Mouse (Mus musculus) heart, postnatal 4 days (tissue): ENCODE data around the gene Cacna1a. TPM values are rescaled to one million over a fixed set of nuclear protein-coding genes. Genes with fewer than 3 reads are reported as not detected.
"Not testable (repeated sequence)": the region's sequence is repeated elsewhere in the genome, so short reads cannot be mapped to it uniquely, and the experiment has no call there.

Source experiments
- DNase-seq: peaks from one replicate; pipeline ENCODE4 v3.0.0; 2021
- total RNA-seq, 2 experiments: library from RNA; stranded (reverse); gene quantifications; 2 replicates each; pipeline ENCODE4 v1.2.3; 2021

The Cacna1a gene
- total RNA-seq, 2 experiments from 2014 or later, result 6.6 to 8.0 TPM

GRCm38 (mm10) chr8:84474456-84474855, 86.2 kb downstream of the Cacna1a start:
- DNase-seq, result no peak

GRCm38 (mm10) chr8:84477341-84477740, 89.1 kb downstream of the Cacna1a start:
- DNase-seq, result no peak

GRCm38 (mm10) chr8:84483004-84483403, 94.8 kb downstream of the Cacna1a start:
- no peak for DNase-seq

GRCm38 (mm10) chr8:84485366-84485765, 97.1 kb downstream of the Cacna1a start:
- no peak for DNase-seq

GRCm38 (mm10) chr8:84485864-84486263, 97.6 kb downstream of the Cacna1a start:
- DNase-seq, result peak; percentile 78

GRCm38 (mm10) chr8:84489223-84489622, 101.0 kb downstream of the Cacna1a start:
- DNase-seq, result no peak

GRCm38 (mm10) chr8:84494541-84495084, 106.4 kb downstream of the Cacna1a start:
- DNase-seq, result no peak

- DNase-seq, result no peak
These were observed 112.9 kb downstream of the Cacna1a start for GRCm38 (mm10) chr8:84501181-84501580.

- peak; percentile 63 for DNase-seq
These were observed 113.5 kb downstream of the Cacna1a start for GRCm38 (mm10) chr8:84501671-84502308.

GRCm38 (mm10) chr8:84502638-84503037, 114.4 kb downstream of the Cacna1a start:
- no peak for DNase-seq

GRCm38 (mm10) chr8:84507220-84507619, 119.0 kb downstream of the Cacna1a start:
- no peak for DNase-seq

- DNase-seq, result not testable (repeated sequence)
These were observed 121.5 kb downstream of the Cacna1a start for GRCm38 (mm10) chr8:84509764-84510163.

- no peak for DNase-seq
These were observed 123.4 kb downstream of the Cacna1a start for GRCm38 (mm10) chr8:84511621-84512020.

- DNase-seq, result peak; percentile 41
These were observed 125.5 kb downstream of the Cacna1a start for GRCm38 (mm10) chr8:84513765-84514164.

- DNase-seq, result no peak
These were observed 129.9 kb downstream of the Cacna1a start for GRCm38 (mm10) chr8:84518180-84518579.

GRCm38 (mm10) chr8:84518720-84519119, 130.5 kb downstream of the Cacna1a start:
- DNase-seq, result no peak

- peak; percentile 39 for DNase-seq
These were observed 131.8 kb downstream of the Cacna1a start for GRCm38 (mm10) chr8:84519767-84520626.

- DNase-seq, result no peak
These were observed 132.8 kb downstream of the Cacna1a start for GRCm38 (mm10) chr8:84520999-84521398.

- no peak for DNase-seq
These were observed 139.8 kb downstream of the Cacna1a start for GRCm38 (mm10) chr8:84528036-84528435.

GRCm38 (mm10) chr8:84529548-84529947, 141.3 kb downstream of the Cacna1a start:
- DNase-seq, result no peak

- DNase-seq, result no peak
These were observed 144.5 kb downstream of the Cacna1a start for GRCm38 (mm10) chr8:84532725-84533124.

GRCm38 (mm10) chr8:84533341-84533740, 145.1 kb downstream of the Cacna1a start:
- no peak for DNase-seq

- DNase-seq, result no peak
These were observed 148.7 kb downstream of the Cacna1a start for GRCm38 (mm10) chr8:84536917-84537316.
